Mouse (Mus musculus) kidney, postnatal 0 days (tissue): ENCODE data around the gene Sh3bgr. TPM values are rescaled to one million over a fixed set of nuclear protein-coding genes. Genes with fewer than 3 reads are reported as not detected.

Experiments
- ATAC-seq: fragments of 200-750 bp; cut with Nextera tagmentation; replicated peaks from 2 replicates; pipeline ENCODE4 v1.8.0; 2017; ENCODE audit warnings: low read depth, moderate number of reproducible peaks, moderate TSS enrichment, moderate library complexity; ENCODE audit not compliant: low FRiP score
- DNase-seq: peaks from one replicate; pipeline ENCODE4 v3.0.0-alpha.2; 2016; ENCODE audit warnings: low spot score
- H3K27ac ChIP-seq: fragments of 300-500 bp; sonication (generic); 2 replicates; pipeline ENCODE4 v1.5.1; 2014; ENCODE audit warnings: mild to moderate bottlenecking
- H3K27me3 ChIP-seq: fragments of 300-500 bp; sonication (generic); 2 replicates; pipeline ENCODE4 v1.6.1; 2014; ENCODE audit warnings: low read length, mixed read lengths; ENCODE audit not compliant: insufficient read depth
- H3K36me3 ChIP-seq: fragments of 300-500 bp; sonication (generic); 2 replicates; pipeline ENCODE4 v1.6.1; 2014; ENCODE audit warnings: low read length, mixed read lengths; ENCODE audit not compliant: insufficient read depth
- H3K4me1 ChIP-seq: fragments of 300-500 bp; sonication (generic); replicated peaks from 2 replicates; pipeline ENCODE4 v1.6.1; 2014; ENCODE audit warnings: antibody characterized with exemption, low read length, mixed read lengths; ENCODE audit not compliant: insufficient read depth
- H3K4me2 ChIP-seq: fragments of 300-500 bp; sonication (generic); 2 replicates; pipeline ENCODE4 v1.6.1; 2014; ENCODE audit warnings: mild to moderate bottlenecking, low read length, moderate library complexity, mixed read lengths
- H3K4me3 ChIP-seq: fragments of 300-500 bp; sonication (generic); replicated peaks from 2 replicates; pipeline ENCODE4 v1.5.1; 2014; ENCODE audit warnings: low read depth, low read length
- H3K9ac ChIP-seq: fragments of 300-500 bp; sonication (generic); 2 replicates; pipeline ENCODE4 v1.6.1; 2014; ENCODE audit warnings: low read depth, low read length
- H3K9me3 ChIP-seq: fragments of 300-500 bp; sonication (generic); replicated peaks from 2 replicates; pipeline ENCODE4 v1.6.1; 2016; ENCODE audit warnings: low read length, inconsistent platforms, mixed read lengths
- CTCF ChIP-seq: IDR thresholded peaks from 2 replicates; pipeline ENCODE4 v1.5.1; 2016; ENCODE audit warnings: antibody characterized with exemption, low read depth, mild to moderate bottlenecking, moderate library complexity
- WGBS: fragments of 180-500 bp; shearing (Covaris S2); extraction: QIAGEN DNeasy Blood & Tissue Kit; methylation state at CpG from one replicate; pipeline ENCODE4 v1.1.7; 2014; 5-methylcytosine and 5-hydroxymethylcytosine counted together
- polyA plus RNA-seq: library from polyadenylated mRNA; unstranded; fragments of >200 nt; fragmentation: Nextera tagmentation; extraction: Ambion mirVana; gene quantifications from 2 replicates; pipeline ENCODE4 v1.2.1, GENCODE M21; 2015

Gene Sh3bgr
- polyA plus RNA-seq, result 3.3 and 3.6 TPM in 2 replicates

- H3K27ac ChIP-seq, result peak within 1 kb of the TSS; percentile 67
- peaks cover 14% of the 10 kb centered on the region for H3K4me1 ChIP-seq
- DNase-seq (peak; percentile 80), ATAC-seq (peak; percentile 89)
- H3K9ac ChIP-seq, result peak within 1 kb of the TSS; percentile 40
- no peaks in the 10 kb centered on the region for H3K9me3 ChIP-seq
- TF ChIP-seq CTCF, result no peak
- H3K4me2 ChIP-seq, result peak within 1 kb of the TSS; percentile 68
- no peaks in the 10 kb centered on the region for H3K36me3 ChIP-seq
- H3K4me3 ChIP-seq, result peak within 1 kb of the TSS; percentile 33
- WGBS, result 1% methylated on average over 20 of the region's 20 CpGs
- H3K27me3 ChIP-seq, result no peaks in the 10 kb centered on the region
Observed at GRCm38 (mm10) chr16:96199913-96200701, at the start of gene Sh3bgr. TSS of gene Sh3bgr (plus strand) at chr16:96200450.

GRCm38 (mm10) chr16:96150995-96151394 lies 49.3 kb upstream of the Sh3bgr start:
- WGBS, result 63% methylated on average over 4 of the region's 4 CpGs
- Histone ChIP-seq H3K9ac (no peak overlapping the region), H3K4me2 (no peak overlapping the region), H3K4me3 (no peak overlapping the region), H3K36me3 (peaks cover 3% of the 10 kb centered on the region; the same call in 1 of the 2 replicates), H3K4me1 (peaks cover 2% of the 10 kb centered on the region; the same call in 1 of the 2 replicates), H3K27me3 (no peaks in the 10 kb centered on the region), H3K27ac (0 out of 2 replicates have a peak overlapping the region, but pooled peaks have one; percentile 8), H3K9me3 (no peaks in the 10 kb centered on the region)
- TF ChIP-seq CTCF, result no peak
- no peak for DNase-seq
- ATAC-seq, result no peak

GRCm38 (mm10) chr16:96151551-96151950 lies 48.7 kb upstream of the Sh3bgr start:
- DNase-seq (peak; percentile 78), ATAC-seq (peak; percentile 71)
- Histone ChIP-seq H3K9me3 (no peaks in the 10 kb centered on the region), H3K36me3 (peaks cover 3% of the 10 kb centered on the region; the same call in 1 of the 2 replicates), H3K9ac (no peak overlapping the region), H3K27ac (no peak overlapping the region), H3K4me3 (no peak overlapping the region), H3K4me1 (peaks cover 2% of the 10 kb centered on the region; the same call in 1 of the 2 replicates), H3K27me3 (no peaks in the 10 kb centered on the region), H3K4me2 (no peak overlapping the region)
- WGBS, result 20% methylated on average over 9 of the region's 9 CpGs
- peak; percentile 97 for TF ChIP-seq CTCF

- ATAC-seq, result no peak
- H3K9ac ChIP-seq, result no peak overlapping the region
- TF ChIP-seq CTCF, result no peak
- H3K27me3 ChIP-seq, result no peaks in the 10 kb centered on the region
- peaks cover 6% of the 10 kb centered on the region; the same call in 1 of the 2 replicates for H3K4me1 ChIP-seq
- no peaks in the 10 kb centered on the region for H3K9me3 ChIP-seq
- DNase-seq, result no peak
- H3K4me3 ChIP-seq, result no peak overlapping the region
- H3K27ac ChIP-seq, result no peak overlapping the region
- WGBS, result 86% methylated on average over 2 of the region's 2 CpGs
- no peak overlapping the region for H3K4me2 ChIP-seq
- H3K36me3 ChIP-seq, result peaks cover 7% of the 10 kb centered on the region; the same call in 1 of the 2 replicates
Observed at GRCm38 (mm10) chr16:96154476-96154875, 45.8 kb upstream of the Sh3bgr start.

DNA sequence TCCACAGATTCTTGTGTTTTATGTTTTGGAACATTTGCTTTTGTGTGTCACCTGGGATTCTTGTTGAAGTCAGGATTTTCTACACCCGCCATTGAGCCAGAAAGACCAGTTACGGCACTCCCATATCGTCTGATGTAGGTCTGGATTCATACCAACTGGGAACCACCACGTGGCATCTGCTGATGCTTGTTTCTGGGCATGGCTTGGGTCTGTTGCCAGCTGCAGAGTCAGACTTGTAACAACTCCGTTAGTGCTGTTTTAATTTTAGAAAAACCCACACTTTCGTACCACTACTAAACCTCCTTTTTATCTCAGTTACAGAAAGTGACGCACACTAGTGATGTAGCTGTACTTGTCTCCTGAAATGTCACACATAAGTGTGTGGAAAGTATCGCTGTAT lies 44.2 kb upstream of the Sh3bgr start:
- ATAC-seq, result no peak
- no peak for DNase-seq
- Histone ChIP-seq H3K4me1 (peaks cover 6% of the 10 kb centered on the region; the same call in 1 of the 2 replicates), H3K4me3 (no peak overlapping the region), H3K9ac (no peak overlapping the region), H3K27ac (no peak overlapping the region), H3K27me3 (no peaks in the 10 kb centered on the region), H3K4me2 (no peak overlapping the region), H3K36me3 (peaks cover 7% of the 10 kb centered on the region; the same call in 1 of the 2 replicates), H3K9me3 (no peaks in the 10 kb centered on the region)
- 91% methylated on average over 8 of the region's 8 CpGs for WGBS
- no peak for TF ChIP-seq CTCF

DNA sequence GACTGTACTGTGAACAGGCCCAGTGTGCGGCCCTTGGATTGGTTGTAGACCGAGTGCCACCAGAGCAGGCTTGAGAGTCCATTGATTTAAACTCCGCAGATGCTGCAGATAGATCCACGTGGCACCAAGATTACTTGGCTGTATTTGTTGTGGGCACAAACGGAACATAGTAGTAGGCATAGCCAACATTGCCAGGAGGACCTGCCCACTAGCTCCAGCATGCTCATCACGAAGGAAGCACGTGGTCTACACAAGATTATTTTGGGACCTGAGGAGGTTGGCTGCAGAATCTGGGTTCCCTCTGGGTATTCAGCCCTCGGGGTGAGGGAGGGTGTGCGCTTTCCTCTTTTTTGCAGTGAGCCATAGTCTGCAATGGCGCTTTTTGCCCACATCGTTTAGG lies 43.1 kb upstream of the Sh3bgr start:
- H3K27me3 ChIP-seq, result no peaks in the 10 kb centered on the region
- no peak for TF ChIP-seq CTCF
- no peak overlapping the region for H3K4me3 ChIP-seq
- DNase-seq (no peak), ATAC-seq (no peak)
- no peak overlapping the region for H3K9ac ChIP-seq
- WGBS, result 93% methylated on average over 11 of the region's 11 CpGs
- H3K9me3 ChIP-seq, result no peaks in the 10 kb centered on the region
- peaks cover 7% of the 10 kb centered on the region; the same call in 1 of the 2 replicates for H3K36me3 ChIP-seq
- 0 out of 2 replicates have a peak, but pooled peaks cover 3% of the 10 kb centered on the region for H3K4me1 ChIP-seq
- no peak overlapping the region for H3K4me2 ChIP-seq
- no peak overlapping the region for H3K27ac ChIP-seq
